Mouse (Mus musculus) midbrain, embryonic 15.5 days (tissue): ENCODE measurements around the gene Cfap74. TPM values are rescaled to one million over a fixed set of nuclear protein-coding genes. Genes with fewer than 3 reads are reported as not detected.

Source experiments
- ATAC-seq: fragments of 200-750 bp; cut with Nextera tagmentation; replicated peaks from 2 replicates; pipeline ENCODE4 v1.8.0; 2017; ENCODE audit warnings: moderate TSS enrichment
- H3K27ac ChIP-seq: fragments of 300-500 bp; sonication (generic); 2 replicates; pipeline ENCODE4 v1.5.1; 2015; ENCODE audit warnings: mild to moderate bottlenecking, inconsistent platforms
- H3K27me3 ChIP-seq: fragments of 300-500 bp; sonication (generic); replicated peaks from 2 replicates; pipeline ENCODE4 v1.6.1; 2015; ENCODE audit warnings: inconsistent platforms
- H3K36me3 ChIP-seq: fragments of 300-500 bp; sonication (generic); replicated peaks from 2 replicates; pipeline ENCODE4 v1.6.1; 2015; ENCODE audit warnings: inconsistent platforms
- H3K4me1 ChIP-seq: fragments of 300-500 bp; sonication (generic); 2 replicates; pipeline ENCODE4 v1.6.1; 2015; ENCODE audit warnings: inconsistent platforms
- H3K4me2 ChIP-seq: fragments of 300-500 bp; sonication (generic); 2 replicates; pipeline ENCODE4 v1.6.1; 2015; ENCODE audit warnings: inconsistent platforms, mild to moderate bottlenecking, moderate library complexity
- H3K4me3 ChIP-seq: fragments of 300-500 bp; sonication (generic); 2 replicates; pipeline ENCODE4 v1.5.1; 2015; ENCODE audit warnings: mild to moderate bottlenecking, inconsistent platforms
- H3K9ac ChIP-seq: fragments of 300-500 bp; sonication (generic); 2 replicates; pipeline ENCODE4 v1.6.1; 2015; ENCODE audit warnings: mild to moderate bottlenecking, inconsistent platforms
- H3K9me3 ChIP-seq: fragments of 300-500 bp; sonication (generic); 2 replicates; pipeline ENCODE4 v1.6.1; 2016; ENCODE audit warnings: inconsistent platforms
- WGBS: fragments of 180-500 bp; shearing (Covaris S2); methylation state at CpG from one replicate; pipeline ENCODE4 v1.1.7; 2015; ENCODE audit warnings: mixed read lengths; 5-methylcytosine and 5-hydroxymethylcytosine counted together
- polyA plus RNA-seq: library from polyadenylated mRNA; unstranded; fragments of >200 nt; fragmentation: Nextera tagmentation; extraction: Ambion mirVana; gene quantifications from 2 replicates; pipeline ENCODE4 v1.2.1, GENCODE M21; 2015

Cfap74 gene
- polyA plus RNA-seq, 1 experiment from 2014 or later = 4.5 TPM

GRCm38 (mm10) chr4:155382752-155383151 lies 26.2 kb upstream of the Cfap74 start:
- H3K9ac ChIP-seq = no peak overlapping the region; the same call in 1 of the 2 replicates
- H3K9me3 ChIP-seq = no peaks in the 10 kb centered on the region
- no peak for ATAC-seq
- H3K36me3 ChIP-seq = no peaks in the 10 kb centered on the region
- H3K4me3 ChIP-seq = no peak overlapping the region
- H3K4me1 ChIP-seq = no peaks in the 10 kb centered on the region
- 21% methylated on average over 9 of the region's 9 CpGs for WGBS
- no peaks in the 10 kb centered on the region for H3K27me3 ChIP-seq
- H3K27ac ChIP-seq = no peak overlapping the region
- H3K4me2 ChIP-seq = no peak overlapping the region

- WGBS = 78% methylated on average over 4 of the region's 4 CpGs
- no peaks in the 10 kb centered on the region for H3K9me3 ChIP-seq
- no peak for ATAC-seq
- H3K4me1 ChIP-seq = no peaks in the 10 kb centered on the region
- H3K27me3 ChIP-seq = no peaks in the 10 kb centered on the region
- no peak overlapping the region for H3K4me3 ChIP-seq
- no peaks in the 10 kb centered on the region for H3K36me3 ChIP-seq
- no peak overlapping the region for H3K27ac ChIP-seq
- H3K4me2 ChIP-seq = no peak overlapping the region
- H3K9ac ChIP-seq = no peak overlapping the region
These were observed 25.7 kb upstream of the Cfap74 start for GRCm38 (mm10) chr4:155383326-155383725.

GRCm38 (mm10) chr4:155387166-155387565 lies 21.8 kb upstream of the Cfap74 start:
- Histone ChIP-seq H3K9ac (no peak overlapping the region), H3K4me1 (no peaks in the 10 kb centered on the region), H3K4me3 (no peak overlapping the region), H3K27me3 (no peaks in the 10 kb centered on the region), H3K27ac (no peak overlapping the region), H3K36me3 (no peaks in the 10 kb centered on the region), H3K4me2 (no peak overlapping the region), H3K9me3 (no peaks in the 10 kb centered on the region)
- WGBS = 84% methylated on average over 8 of the region's 8 CpGs
- no peak for ATAC-seq

- 83% methylated on average over 5 of the region's 5 CpGs for WGBS
These were observed 13.5 kb upstream of the Cfap74 start for GRCm38 (mm10) chr4:155395471-155395870.

GRCm38 (mm10) chr4:155396751-155397150 lies 12.2 kb upstream of the Cfap74 start:
- no peaks in the 10 kb centered on the region for H3K9me3 ChIP-seq
- H3K36me3 ChIP-seq = no peaks in the 10 kb centered on the region
- no peak for ATAC-seq
- no peak overlapping the region for H3K27ac ChIP-seq
- H3K4me3 ChIP-seq = no peak overlapping the region
- H3K9ac ChIP-seq = no peak overlapping the region
- no peak overlapping the region for H3K4me2 ChIP-seq
- peaks cover 7% of the 10 kb centered on the region for H3K4me1 ChIP-seq
- WGBS = 85% methylated on average over 4 of the region's 4 CpGs
- H3K27me3 ChIP-seq = peaks cover 40% of the 10 kb centered on the region

More at GRCm38 (mm10) chr4:155395471-155395870, 13.5 kb upstream of the Cfap74 start:
- Histone ChIP-seq H3K36me3 (no peaks in the 10 kb centered on the region), H3K27ac (no peak overlapping the region), H3K27me3 (peaks cover 40% of the 10 kb centered on the region), H3K4me3 (no peak overlapping the region), H3K4me2 (no peak overlapping the region), H3K4me1 (peaks cover 7% of the 10 kb centered on the region), H3K9me3 (no peaks in the 10 kb centered on the region), H3K9ac (no peak overlapping the region)
- ATAC-seq = no peak

GRCm38 (mm10) chr4:155397511-155398221 lies 11.3 kb upstream of the Cfap74 start, which contains the start of gene Gabrd:
TSS of gene Gabrd (minus strand) at chr4:155398112.
- Histone ChIP-seq H3K9ac (peak within 1 kb of the TSS; percentile 4; the same call in 1 of the 2 replicates), H3K4me1 (peaks cover 7% of the 10 kb centered on the region), H3K4me2 (peak within 1 kb of the TSS; percentile 66), H3K4me3 (peak within 1 kb of the TSS; percentile 37), H3K9me3 (no peaks in the 10 kb centered on the region), H3K36me3 (no peaks in the 10 kb centered on the region), H3K27me3 (peaks cover 40% of the 10 kb centered on the region), H3K27ac (no peak within 1 kb of the TSS)
- WGBS = under 1% methylated on average over 41 of the region's 57 CpGs
- ATAC-seq = no peak

- Histone ChIP-seq H3K9ac (no peak overlapping the region), H3K27me3 (peaks cover 40% of the 10 kb centered on the region)
- 4% methylated on average over 9 of the region's 9 CpGs for WGBS
These were observed 10.8 kb upstream of the Cfap74 start for GRCm38 (mm10) chr4:155398222-155398540.

GRCm38 (mm10) chr4:155401121-155401520 lies 7.9 kb upstream of the Cfap74 start:
- Histone ChIP-seq H3K27me3 (peaks cover 32% of the 10 kb centered on the region), H3K4me3 (no peak overlapping the region), H3K4me2 (no peak overlapping the region), H3K36me3 (no peaks in the 10 kb centered on the region), H3K9me3 (no peaks in the 10 kb centered on the region), H3K4me1 (peaks cover 7% of the 10 kb centered on the region), H3K9ac (no peak overlapping the region), H3K27ac (no peak overlapping the region)
- WGBS = 64% methylated on average over 7 of the region's 7 CpGs
- ATAC-seq = no peak

More at GRCm38 (mm10) chr4:155398222-155398540, 10.8 kb upstream of the Cfap74 start:
- Histone ChIP-seq H3K4me3 (peak overlapping the region; percentile 37), H3K4me2 (peak overlapping the region; percentile 66), H3K36me3 (no peaks in the 10 kb centered on the region), H3K4me1 (peaks cover 7% of the 10 kb centered on the region), H3K9me3 (no peaks in the 10 kb centered on the region), H3K27ac (no peak overlapping the region)
- no peak for ATAC-seq

GRCm38 (mm10) chr4:155402489-155402888 lies 6.5 kb upstream of the Cfap74 start:
- H3K36me3 ChIP-seq = no peaks in the 10 kb centered on the region
- H3K4me1 ChIP-seq = peaks cover 4% of the 10 kb centered on the region
- H3K27ac ChIP-seq = no peak overlapping the region
- no peak for ATAC-seq
- no peak overlapping the region for H3K4me3 ChIP-seq
- H3K9me3 ChIP-seq = no peaks in the 10 kb centered on the region
- WGBS = 67% methylated on average over 1 of the region's 1 CpGs
- H3K4me2 ChIP-seq = no peak overlapping the region
- H3K9ac ChIP-seq = no peak overlapping the region
- H3K27me3 ChIP-seq = peaks cover 20% of the 10 kb centered on the region

GRCm38 (mm10) chr4:155408695-155409057 lies 314 bp upstream of the Cfap74 start:
- Histone ChIP-seq H3K27ac (no peak overlapping the region; the same call in 1 of the 2 replicates), H3K4me1 (peaks cover 8% of the 10 kb centered on the region), H3K27me3 (no peaks in the 10 kb centered on the region), H3K4me3 (peak overlapping the region; percentile 56), H3K36me3 (no peaks in the 10 kb centered on the region), H3K9ac (peak overlapping the region; percentile 30; the same call in 1 of the 2 replicates), H3K9me3 (no peaks in the 10 kb centered on the region), H3K4me2 (peak overlapping the region; percentile 79)
- ATAC-seq = peak; percentile 49
- WGBS = 2% methylated on average over 8 of the region's 8 CpGs

- 94% methylated on average over 6 of the region's 6 CpGs for WGBS
- no peaks in the 10 kb centered on the region for H3K9me3 ChIP-seq
- H3K4me3 ChIP-seq = no peak overlapping the region
- H3K9ac ChIP-seq = no peak overlapping the region
- ATAC-seq = no peak
- H3K4me1 ChIP-seq = peaks cover 8% of the 10 kb centered on the region
- no peak overlapping the region for H3K4me2 ChIP-seq
- no peak overlapping the region for H3K27ac ChIP-seq
- no peaks in the 10 kb centered on the region for H3K27me3 ChIP-seq
- H3K36me3 ChIP-seq = no peaks in the 10 kb centered on the region
These were observed 3.1 kb downstream of the Cfap74 start for GRCm38 (mm10) chr4:155412124-155412523.

- Histone ChIP-seq H3K27ac (no peak overlapping the region), H3K4me2 (no peak overlapping the region), H3K4me3 (no peak overlapping the region), H3K9ac (no peak overlapping the region), H3K9me3 (no peaks in the 10 kb centered on the region), H3K27me3 (no peaks in the 10 kb centered on the region), H3K36me3 (no peaks in the 10 kb centered on the region), H3K4me1 (peaks cover 4% of the 10 kb centered on the region; the same call in 1 of the 2 replicates)
- ATAC-seq = no peak
- WGBS = 94% methylated on average over 11 of the region's 11 CpGs
These were observed 4.8 kb downstream of the Cfap74 start for GRCm38 (mm10) chr4:155413641-155414335.
